Mouse (Mus musculus) kidney, embryonic 15.5 days (tissue): Measurements from ENCODE around the gene Gm4297. TPM values are rescaled to one million over a fixed set of nuclear protein-coding genes. Genes with fewer than 3 reads are reported as not detected.
"Not testable (repeated sequence)": the region's sequence is repeated elsewhere in the genome, so short reads cannot be mapped to it uniquely, and the experiment has no call there.

Source experiments
- ATAC-seq: fragments of 200-750 bp; cut with Nextera tagmentation; replicated peaks from 2 replicates; pipeline ENCODE4 v1.8.0; 2017; ENCODE audit warnings: moderate TSS enrichment; ENCODE audit not compliant: low FRiP score
- H3K27ac ChIP-seq: fragments of 300-500 bp; sonication (generic); 2 replicates; pipeline ENCODE4 v1.5.1; 2015; ENCODE audit warnings: mild to moderate bottlenecking, inconsistent platforms
- H3K27me3 ChIP-seq: fragments of 300-500 bp; sonication (generic); 2 replicates; pipeline ENCODE4 v1.6.1; 2015; ENCODE audit warnings: inconsistent platforms
- H3K36me3 ChIP-seq: fragments of 300-500 bp; sonication (generic); 2 replicates; pipeline ENCODE4 v1.6.1; 2015; ENCODE audit warnings: inconsistent platforms
- H3K4me1 ChIP-seq: fragments of 300-500 bp; sonication (generic); 2 replicates; pipeline ENCODE4 v1.6.1; 2015; ENCODE audit warnings: inconsistent platforms
- H3K4me2 ChIP-seq: fragments of 300-500 bp; sonication (generic); 2 replicates; pipeline ENCODE4 v1.6.1; 2015; ENCODE audit warnings: moderate library complexity, mild to moderate bottlenecking, inconsistent platforms
- H3K4me3 ChIP-seq: fragments of 300-500 bp; sonication (generic); replicated peaks from 2 replicates; pipeline ENCODE4 v1.5.1; 2015; ENCODE audit warnings: mild to moderate bottlenecking, inconsistent platforms
- H3K9ac ChIP-seq: fragments of 300-500 bp; sonication (generic); 2 replicates; pipeline ENCODE4 v1.6.1; 2015; ENCODE audit warnings: mild to moderate bottlenecking, inconsistent platforms
- H3K9me3 ChIP-seq: fragments of 300-500 bp; sonication (generic); replicated peaks from 2 replicates; pipeline ENCODE4 v1.6.1; 2016; ENCODE audit warnings: inconsistent platforms
- WGBS: fragments of 180-500 bp; shearing (Covaris S2); methylation state at CpG from one replicate; pipeline ENCODE4 v1.1.7; 2015; ENCODE audit warnings: mixed read lengths; 5-methylcytosine and 5-hydroxymethylcytosine counted together
- microRNA-seq: library from miRNA; unstranded; fragments of <30 nt; microRNA quantifications from one replicate; pipeline ENCODE4, GENCODE M21; 2016
- polyA plus RNA-seq: library from polyadenylated mRNA; unstranded; fragments of >200 nt; fragmentation: Nextera tagmentation; extraction: Ambion mirVana; gene quantifications from 2 replicates; pipeline ENCODE4 v1.2.1, GENCODE M21; 2015

Gm4297 gene
- polyA plus RNA-seq: not detected in 2 replicates

GRCm38 (mm10) chrX:24574795-24575194, at the start of gene Gm4297:
Gene Gm4297 (minus strand): TSS chrX:24574895.
- H3K27me3 ChIP-seq, H3K9me3 ChIP-seq, H3K4me3 ChIP-seq, H3K4me2 ChIP-seq, H3K27ac ChIP-seq, H3K9ac ChIP-seq, H3K36me3 ChIP-seq, ATAC-seq, H3K4me1 ChIP-seq: not testable (repeated sequence)
- WGBS: 75% methylated on average over 4 of the region's 4 CpGs

Small RNA genes within 50 kb of the gene (microRNA-seq; reads per million reads assigned to microRNA genes)
- not detected for gene Gm27839
- gene Gm27910: not detected

Other genes with a start within 250 kb of the Gm4297 start
- gene Gm5934, start 74.1 kb downstream of the Gm4297 start, polyA plus RNA-seq: not detected in 2 replicates
- gene Gm5935, start 200.3 kb upstream of the Gm4297 start, polyA plus RNA-seq: not detected in 2 replicates